Mouse (Mus musculus) ES-E14 (cell line): ENCODE measurements around the gene Ldb3.

Source experiments
- CHD2 ChIP-seq: IDR thresholded peaks from 2 replicates; pipeline ENCODE4 v1.6.1; 2014; ENCODE audit warnings: mild to moderate bottlenecking, low read depth, low read length, inconsistent platforms
- HCFC1 ChIP-seq: IDR thresholded peaks from 2 replicates; pipeline ENCODE4 v1.6.1; 2012; ENCODE audit warnings: low read length, inconsistent platforms, borderline replicate concordance; ENCODE audit not compliant: insufficient read depth
- MAFK ChIP-seq: IDR thresholded peaks from 2 replicates; pipeline ENCODE4 v1.6.1; 2014; ENCODE audit warnings: mild to moderate bottlenecking, low read depth, low read length, inconsistent platforms; ENCODE audit not compliant: insufficient read depth
- ZC3H11A ChIP-seq: IDR thresholded peaks from 2 replicates; pipeline ENCODE4 v1.6.1; 2012; ENCODE audit warnings: low read depth, mild to moderate bottlenecking, inconsistent platforms, low read length, borderline replicate concordance
- ZNF384 ChIP-seq: IDR thresholded peaks from 2 replicates; pipeline ENCODE4 v1.6.1; 2012; ENCODE audit warnings: low read depth, low read length, inconsistent platforms

DNA sequence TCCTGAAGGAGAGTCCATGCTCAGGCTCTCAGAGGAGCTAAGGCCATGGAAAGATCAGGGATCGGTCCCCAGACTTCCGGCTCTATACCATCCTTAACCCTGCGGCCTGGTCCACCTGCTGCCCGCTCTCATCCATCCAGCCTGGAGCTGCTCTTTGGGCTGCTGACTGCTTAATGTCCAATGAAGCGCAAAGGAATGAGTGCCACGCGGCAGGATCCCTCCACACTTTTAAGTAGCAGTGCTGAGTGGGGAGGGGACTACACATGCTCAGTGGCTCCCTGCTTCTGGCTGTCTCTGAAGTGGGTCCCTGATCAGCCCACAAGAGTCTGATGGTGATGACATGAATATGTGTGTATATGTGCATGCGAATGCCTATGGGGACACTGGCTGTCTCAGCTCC lies 11.5 kb upstream of the Ldb3 start, which contains the start of gene Opn4:
- TF ChIP-seq MAFK (no peak), CHD2 (no peak), ZC3H11A (no peak), HCFC1 (no peak), ZNF384 (no peak)
